Mouse (Mus musculus): ENCODE measurements around the gene Taar3.

The Taar3 gene

DNA sequence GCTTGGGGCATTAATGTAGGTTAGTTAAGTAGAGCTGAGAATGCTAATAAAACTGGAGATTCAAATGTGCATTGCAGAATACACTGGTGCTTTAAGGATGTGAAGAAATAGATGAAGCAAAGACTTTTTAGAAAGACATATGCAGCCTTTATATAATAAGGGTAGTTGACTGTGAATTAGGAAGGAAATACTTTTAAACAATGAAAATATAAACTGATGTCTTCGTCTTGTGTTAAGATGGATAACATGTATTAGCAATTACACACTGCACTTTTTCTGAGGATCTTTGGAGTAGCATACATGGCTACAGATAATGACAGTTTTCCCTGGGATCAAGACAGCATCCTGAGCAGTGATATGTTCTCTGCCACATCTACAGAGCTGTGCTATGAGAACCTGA, 50.3 kb downstream of the Taar3 start, which contains the start of gene Taar7b:
Taar7b (plus strand) TSS at position 301 of the 400 bp plus-strand sequence.
- DNase-seq (ENCODE audit: low spot score in 2 of 2) = no peak

Data from spleen, postnatal 10 days (tissue).